Mouse (Mus musculus) left cerebral cortex, adult 8-10 months (tissue): ENCODE data around the gene Zcchc4. TPM values are rescaled to one million over a fixed set of nuclear protein-coding genes. Genes with fewer than 3 reads are reported as not detected.

Experiments used
- DNase-seq, 2 experiments: peaks; one replicate each; pipeline ENCODE4 v3.0.0; 2022; ENCODE audit warnings: low spot score in 2 of 2
- total RNA-seq, 4 experiments: library from RNA; stranded (reverse); gene quantifications; 2 replicates each; pipeline ENCODE4 v1.2.4; 2022

Gene Zcchc4
- total RNA-seq, 4 experiments from 2014 or later = 9.9 to 12.4 (median 10.6) TPM

GRCm38 (mm10) chr5:52794109-52794508, 18.9 kb downstream of the Zcchc4 start:
- no peak for DNase-seq

GRCm38 (mm10) chr5:52799274-52799985, 24.2 kb downstream of the Zcchc4 start:
- no peak for DNase-seq

GRCm38 (mm10) chr5:52805801-52806200, 30.6 kb downstream of the Zcchc4 start:
- DNase-seq = no peak

- DNase-seq = no peak
Measured at GRCm38 (mm10) chr5:52806349-52806748, 31.1 kb downstream of the Zcchc4 start.

GRCm38 (mm10) chr5:52807030-52807429, 31.8 kb downstream of the Zcchc4 start:
- no peak for DNase-seq

- DNase-seq = no peak
Measured at GRCm38 (mm10) chr5:52810446-52810845, 35.2 kb downstream of the Zcchc4 start.

- DNase-seq = no peak
Measured at GRCm38 (mm10) chr5:52811056-52811455, 35.8 kb downstream of the Zcchc4 start.

- no peak for DNase-seq
Measured at GRCm38 (mm10) chr5:52812456-52812855, 37.2 kb downstream of the Zcchc4 start.

- DNase-seq = no peak
Measured at GRCm38 (mm10) chr5:52813312-52813711, 38.1 kb downstream of the Zcchc4 start.

GRCm38 (mm10) chr5:52818676-52819075, 43.5 kb downstream of the Zcchc4 start:
- DNase-seq = no peak

GRCm38 (mm10) chr5:52821691-52822090, 46.5 kb downstream of the Zcchc4 start:
- no peak for DNase-seq

GRCm38 (mm10) chr5:52827923-52828322, 52.7 kb downstream of the Zcchc4 start:
- no peak for DNase-seq

GRCm38 (mm10) chr5:52833005-52833404, 57.8 kb downstream of the Zcchc4 start:
- no peak for DNase-seq

GRCm38 (mm10) chr5:52833761-52834274, 58.6 kb downstream of the Zcchc4 start, which contains the start of gene Anapc4:
Anapc4 (plus strand) TSS chr5:52834012.
- peak; percentile 95 to 99 for DNase-seq

GRCm38 (mm10) chr5:52834386-52834785, 59.2 kb downstream of the Zcchc4 start:
- no peak for DNase-seq

GRCm38 (mm10) chr5:52844319-52844718, 69.1 kb downstream of the Zcchc4 start:
- DNase-seq = no peak

- no peak for DNase-seq
Measured at GRCm38 (mm10) chr5:52855727-52856126, 80.5 kb downstream of the Zcchc4 start.

GRCm38 (mm10) chr5:52864446-52864845, 89.2 kb downstream of the Zcchc4 start:
- DNase-seq = no peak

- peak in 1 of 2 experiments; percentile 18 for DNase-seq
Measured at GRCm38 (mm10) chr5:52865825-52866224, 90.6 kb downstream of the Zcchc4 start.

- no peak for DNase-seq
Measured at GRCm38 (mm10) chr5:52866361-52867155, 91.3 kb downstream of the Zcchc4 start.

- no peak for DNase-seq
Measured at GRCm38 (mm10) chr5:52868918-52869703, 93.9 kb downstream of the Zcchc4 start.

- DNase-seq = no peak
Measured at GRCm38 (mm10) chr5:52871461-52871860, 96.3 kb downstream of the Zcchc4 start.
